In the genomic region with DNA sequence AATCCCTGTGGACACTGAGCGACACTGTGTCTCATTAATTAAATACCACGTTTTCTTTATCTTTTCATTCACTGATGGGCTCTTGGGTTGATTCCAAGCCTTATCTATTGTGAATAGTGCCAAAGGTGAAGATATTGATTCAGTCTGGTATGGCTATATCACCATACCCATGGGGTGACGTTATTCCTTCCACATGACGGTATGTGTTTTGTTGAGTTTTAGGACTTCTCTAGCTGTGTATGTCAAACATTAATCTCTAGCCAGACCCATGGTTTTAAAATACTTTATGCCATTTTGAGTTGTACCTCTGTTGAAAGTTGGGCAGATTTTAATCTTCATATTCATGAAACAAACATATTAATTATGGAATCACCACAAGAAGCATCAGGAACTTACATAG, we compare ENCODE assay signal across 28 mouse cellular contexts. TPM values are rescaled to one million over a fixed set of nuclear protein-coding genes. Genes with fewer than 3 reads are reported as not detected.
DNase-seq lines count a peak whose midpoint lies in the region; ATAC-seq and TF ChIP-seq lines count a peak whose summit lies in the region.
"Had no signal": no experiment of that assay in that cellular context is flagged by ENCODE, and none has a peak within 500 bp of the region (broad histone marks: within the 10 kb centered on the region; RNA-seq: fewer than 3 reads in every experiment).

No protein-coding gene starts in this region.

- WGBS in intestine, postnatal 0 days = 56% methylated on average over 4 of the region's 4 CpGs
- 79% methylated on average over 4 of the region's 4 CpGs for WGBS in intestine, embryonic 16.5 days
- WGBS in liver, postnatal 0 days (ENCODE audit: insufficient replicate concordance) = 57% methylated on average over 4 of the region's 4 CpGs
- WGBS in liver, embryonic 11.5 days = 74% methylated on average over 4 of the region's 4 CpGs
- WGBS in midbrain, embryonic 11.5 days = 91% methylated on average over 4 of the region's 4 CpGs
- 79% methylated on average over 4 of the region's 4 CpGs for WGBS in midbrain, embryonic 16.5 days

- H3K36me3 ChIP-seq in intestine, postnatal 0 days (ENCODE audit: control insufficient read depth, insufficient read depth) = no peaks in the 10 kb centered on the region
- no peaks in the 10 kb centered on the region for H3K36me3 ChIP-seq in intestine, embryonic 16.5 days (ENCODE audit: control insufficient read depth, insufficient read depth, low read length)
- H3K36me3 ChIP-seq in liver, postnatal 0 days (replicated peaks; ENCODE audit: insufficient read depth, low read length) = no peaks in the 10 kb centered on the region
- H3K36me3 ChIP-seq in liver, embryonic 11.5 days (ENCODE audit: control insufficient read depth, insufficient read depth, low read length) = no peaks in the 10 kb centered on the region
- no peaks in the 10 kb centered on the region for H3K36me3 ChIP-seq in midbrain, embryonic 11.5 days (ENCODE audit: control insufficient read depth, insufficient read depth, low read length)
- no peaks in the 10 kb centered on the region for H3K36me3 ChIP-seq in midbrain, embryonic 16.5 days (ENCODE audit: control insufficient read depth, insufficient read depth, low read length)
- H3K36me3 ChIP-seq: G1E had no signal

- no peak overlapping the region for H3K4me3 ChIP-seq in intestine, postnatal 0 days (ENCODE audit: low read depth, low read length)
- no peak overlapping the region for H3K4me3 ChIP-seq in intestine, embryonic 16.5 days (ENCODE audit: low read length)
- no peak overlapping the region for H3K4me3 ChIP-seq in liver, postnatal 0 days (ENCODE audit: low read depth, low read length)
- no peak overlapping the region for H3K4me3 ChIP-seq in liver, embryonic 11.5 days (ENCODE audit: low read depth, low read length)
- no peak overlapping the region for H3K4me3 ChIP-seq in midbrain, embryonic 11.5 days (ENCODE audit: low read depth, low read length)
- H3K4me3 ChIP-seq in midbrain, embryonic 16.5 days (ENCODE audit: low read depth, low read length) = no peak overlapping the region

- 0 out of 2 replicates have a peak, but pooled peaks have one; percentile 41 for ATAC-seq in intestine, postnatal 0 days
- no peak for ATAC-seq in intestine, embryonic 16.5 days
- ATAC-seq in liver, postnatal 0 days = peak; percentile 79; the same call in 1 of the 2 replicates
- no peak for ATAC-seq in liver, embryonic 11.5 days (replicated peaks; ENCODE audit: low FRiP score)
- ATAC-seq in midbrain, embryonic 11.5 days (ENCODE audit: low FRiP score) = no peak
- no peak for ATAC-seq in midbrain, embryonic 16.5 days
- 0 out of 2 replicates have a peak, but pooled peaks have one; percentile 45 for ATAC-seq in megakaryocyte-erythroid progenitor cell, adult 5-6 weeks (replicated peaks; ENCODE audit: low FRiP score, low TSS enrichment, poor library complexity, severe bottlenecking)
- ATAC-seq: activated CD4-positive, CD25-positive, alpha-beta regulatory T cell, adult 4 months; CD4-positive, CD25-positive, alpha-beta regulatory T cell, adult 4 months; Patski had no signal

- no peak for DNase-seq in liver, postnatal 0 days
- no peak for DNase-seq in liver, embryonic 11.5 days (ENCODE audit: low spot score)
- DNase-seq in midbrain, embryonic 11.5 days (ENCODE audit: low spot score, missing footprints) = peak; percentile 56
- no peak for DNase-seq in urinary bladder, postnatal 4 days (ENCODE audit: low spot score in 2 of 2)
- DNase-seq: adrenal gland, adult 2 months; adrenal gland, adult 8-10 months; adrenal gland, postnatal 10 days; adrenal gland, postnatal 14 days; adrenal gland, postnatal 25 days; adrenal gland, postnatal 36 days; B cell, adult 2 months; cerebellum, adult 11 months; cerebellum, adult 11-12 months had no signal

- no peaks in the 10 kb centered on the region for H3K9me3 ChIP-seq in intestine, postnatal 0 days (ENCODE audit: control insufficient read depth)
- H3K9me3 ChIP-seq in intestine, embryonic 16.5 days (ENCODE audit: control insufficient read depth, low read length) = no peaks in the 10 kb centered on the region
- no peaks in the 10 kb centered on the region for H3K9me3 ChIP-seq in liver, postnatal 0 days (ENCODE audit: low read length)
- no peaks in the 10 kb centered on the region for H3K9me3 ChIP-seq in liver, embryonic 11.5 days (ENCODE audit: control insufficient read depth, low read length)
- no peaks in the 10 kb centered on the region for H3K9me3 ChIP-seq in midbrain, embryonic 11.5 days (ENCODE audit: control insufficient read depth, low read length)
- H3K9me3 ChIP-seq in midbrain, embryonic 16.5 days (replicated peaks; ENCODE audit: control insufficient read depth, low read length, poor library complexity, severe bottlenecking) = no peaks in the 10 kb centered on the region

- TF ChIP-seq CTCF in intestine, postnatal 0 days (IDR thresholded peaks at IDR 0.05; ENCODE audit: low read depth) = no peak
- no peak for TF ChIP-seq CTCF in liver, postnatal 0 days (IDR thresholded peaks at IDR 0.05; ENCODE audit: low read depth)

- no peak overlapping the region for H3K9ac ChIP-seq in intestine, postnatal 0 days (ENCODE audit: low read depth, low read length)
- H3K9ac ChIP-seq in intestine, embryonic 16.5 days (ENCODE audit: low read depth, low read length) = no peak overlapping the region
- H3K9ac ChIP-seq in liver, postnatal 0 days (replicated peaks) = no peak overlapping the region
- H3K9ac ChIP-seq in liver, embryonic 11.5 days (ENCODE audit: low read depth, low read length) = no peak overlapping the region
- H3K9ac ChIP-seq in midbrain, embryonic 11.5 days (ENCODE audit: low read length) = no peak overlapping the region
- H3K9ac ChIP-seq in midbrain, embryonic 16.5 days (ENCODE audit: low read depth, low read length) = no peak overlapping the region

- H3K4me1 ChIP-seq in intestine, postnatal 0 days (replicated peaks; ENCODE audit: control insufficient read depth, insufficient read depth, low read length) = 0 out of 2 replicates have a peak, but pooled peaks cover 6% of the 10 kb centered on the region
- H3K4me1 ChIP-seq in intestine, embryonic 16.5 days (ENCODE audit: control insufficient read depth, insufficient read depth, low read length) = 0 out of 2 replicates have a peak, but pooled peaks cover 3% of the 10 kb centered on the region
- H3K4me1 ChIP-seq in liver, postnatal 0 days (ENCODE audit: insufficient read depth) = peaks cover 4% of the 10 kb centered on the region
- H3K4me1 ChIP-seq in liver, embryonic 11.5 days (replicated peaks; ENCODE audit: control insufficient read depth, insufficient read depth, low read length) = no peaks in the 10 kb centered on the region
- no peaks in the 10 kb centered on the region for H3K4me1 ChIP-seq in midbrain, embryonic 11.5 days (ENCODE audit: control insufficient read depth, insufficient read depth, low read length)
- peaks cover 2% of the 10 kb centered on the region; the same call in 1 of the 2 replicates for H3K4me1 ChIP-seq in midbrain, embryonic 16.5 days (ENCODE audit: control insufficient read depth, insufficient read depth, low read length)

- H3K4me2 ChIP-seq in intestine, postnatal 0 days (replicated peaks; ENCODE audit: low read depth) = no peak overlapping the region
- H3K4me2 ChIP-seq in intestine, embryonic 16.5 days (ENCODE audit: low read depth, low read length) = no peak overlapping the region
- H3K4me2 ChIP-seq in liver, postnatal 0 days (ENCODE audit: low read depth, low read length) = no peak overlapping the region
- no peak overlapping the region for H3K4me2 ChIP-seq in liver, embryonic 11.5 days
- no peak overlapping the region for H3K4me2 ChIP-seq in midbrain, embryonic 11.5 days
- no peak overlapping the region for H3K4me2 ChIP-seq in midbrain, embryonic 16.5 days (ENCODE audit: low read length)

- H3K27ac ChIP-seq in intestine, postnatal 0 days (ENCODE audit: low read depth, low read length) = no peak overlapping the region
- no peak overlapping the region for H3K27ac ChIP-seq in intestine, embryonic 16.5 days (ENCODE audit: low read length)
- H3K27ac ChIP-seq in liver, postnatal 0 days (ENCODE audit: low read depth) = no peak overlapping the region
- no peak overlapping the region for H3K27ac ChIP-seq in liver, embryonic 11.5 days (ENCODE audit: low read depth, low read length)
- H3K27ac ChIP-seq in midbrain, embryonic 11.5 days (ENCODE audit: low read depth, low read length) = no peak overlapping the region
- no peak overlapping the region for H3K27ac ChIP-seq in midbrain, embryonic 16.5 days (ENCODE audit: low read length)

- no peaks in the 10 kb centered on the region for H3K27me3 ChIP-seq in intestine, postnatal 0 days (replicated peaks; ENCODE audit: control insufficient read depth, insufficient read depth, low read length)
- no peaks in the 10 kb centered on the region for H3K27me3 ChIP-seq in intestine, embryonic 16.5 days (replicated peaks; ENCODE audit: control insufficient read depth, insufficient read depth, low read length)
- H3K27me3 ChIP-seq in liver, postnatal 0 days (ENCODE audit: insufficient read depth, low read length) = no peaks in the 10 kb centered on the region
- H3K27me3 ChIP-seq in liver, embryonic 11.5 days (replicated peaks; ENCODE audit: control insufficient read depth, insufficient read depth, low read length) = no peaks in the 10 kb centered on the region
- H3K27me3 ChIP-seq in midbrain, embryonic 11.5 days (ENCODE audit: control insufficient read depth, insufficient read depth, low read length) = no peaks in the 10 kb centered on the region
- H3K27me3 ChIP-seq in midbrain, embryonic 16.5 days (ENCODE audit: control insufficient read depth, insufficient read depth, low read depth, low read length) = no peaks in the 10 kb centered on the region
- H3K27me3 ChIP-seq: Patski had no signal

- no peak for TF ChIP-seq EP300 in liver, postnatal 0 days (IDR thresholded peaks at IDR 0.05; ENCODE audit: low read depth)

RNA-seq across cellular contexts. Expression of a gene that starts 12.8 kb away (rescaled TPM):
- 90.6 and 144 TPM in 2 replicates for polyA plus RNA-seq in intestine, postnatal 0 days (2015; fragmentation: Nextera tagmentation; extraction: Ambion mirVana)
- polyA plus RNA-seq in intestine, embryonic 16.5 days (2015; fragmentation: Nextera tagmentation; extraction: Ambion mirVana) = 28.4 and 37.9 TPM in 2 replicates
- not detected in 2 replicates for polyA plus RNA-seq in liver, postnatal 0 days (2015; fragmentation: Nextera tagmentation; extraction: Ambion mirVana)
- 0.16 TPM in 1 of 2 replicates, not detected in the other for polyA plus RNA-seq in liver, embryonic 11.5 days (2014; fragmentation: Nextera tagmentation; extraction: Ambion mirVana)
- not detected in 2 replicates for polyA plus RNA-seq in midbrain, embryonic 11.5 days (2014; fragmentation: Nextera tagmentation; extraction: Ambion mirVana)
- polyA plus RNA-seq in midbrain, embryonic 16.5 days (2015; fragmentation: Nextera tagmentation; extraction: Ambion mirVana) = not detected in 2 replicates
- total RNA-seq in megakaryocyte-erythroid progenitor cell, adult 5-6 weeks (2014; fragmentation: Nextera tagmentation) = 0.90 TPM in 1 of 2 replicates, not detected in the other
- total RNA-seq in megakaryocyte-erythroid progenitor cell, adult 5-6 weeks (2017) = not detected in 2 replicates
- total RNA-seq: adrenal gland, adult 18-20 months; adrenal gland, adult 2 months; adrenal gland, adult 8-10 months; adrenal gland, postnatal 10 days; adrenal gland, postnatal 14 days; adrenal gland, postnatal 25 days; adrenal gland, postnatal 36 days; adrenal gland, postnatal 4 days; CH12.LX; ES-E14; G1E; MEL had no signal
- polyA plus RNA-seq: activated CD4-positive, CD25-positive, alpha-beta regulatory T cell, adult 4 months; adrenal gland, adult 2 months; brain, embryonic 14.5 days; C2C12; CD4-positive, CD25-positive, alpha-beta regulatory T cell, adult 4 months; G1E; Patski had no signal

RNA-seq across cellular contexts. Expression of a gene that starts 48.7 kb away (rescaled TPM):
- polyA plus RNA-seq in intestine, postnatal 0 days (2015; fragmentation: Nextera tagmentation; extraction: Ambion mirVana) = not detected in 2 replicates
- polyA plus RNA-seq in intestine, embryonic 16.5 days (2015; fragmentation: Nextera tagmentation; extraction: Ambion mirVana) = not detected in 2 replicates
- not detected in 2 replicates for polyA plus RNA-seq in liver, postnatal 0 days (2015; fragmentation: Nextera tagmentation; extraction: Ambion mirVana)
- not detected in 2 replicates for polyA plus RNA-seq in liver, embryonic 11.5 days (2014; fragmentation: Nextera tagmentation; extraction: Ambion mirVana)
- polyA plus RNA-seq in midbrain, embryonic 11.5 days (2014; fragmentation: Nextera tagmentation; extraction: Ambion mirVana) = not detected in 2 replicates
- polyA plus RNA-seq in midbrain, embryonic 16.5 days (2015; fragmentation: Nextera tagmentation; extraction: Ambion mirVana) = not detected in 2 replicates
- total RNA-seq in megakaryocyte-erythroid progenitor cell, adult 5-6 weeks (2014; fragmentation: Nextera tagmentation) = not detected in 2 replicates
- 0.09 and 0.50 TPM in 2 replicates for total RNA-seq in megakaryocyte-erythroid progenitor cell, adult 5-6 weeks (2017)
- total RNA-seq: adrenal gland, adult 18-20 months; adrenal gland, adult 2 months; adrenal gland, adult 8-10 months; adrenal gland, postnatal 10 days; adrenal gland, postnatal 14 days; adrenal gland, postnatal 25 days; adrenal gland, postnatal 36 days; adrenal gland, postnatal 4 days; CH12.LX; MEL had no signal
- polyA plus RNA-seq: activated CD4-positive, CD25-positive, alpha-beta regulatory T cell, adult 4 months; adrenal gland, adult 2 months; brain, embryonic 14.5 days; C2C12; CD4-positive, CD25-positive, alpha-beta regulatory T cell, adult 4 months; G1E had no signal

Comparison
In these comparisons a context has a peak if more than half of its experiments do, and no peak if none do; other contexts are left out.
1. ATAC-seq: peak in intestine, postnatal 0 days (single experiment), liver, postnatal 0 days (single experiment) and megakaryocyte-erythroid progenitor cell, adult 5-6 weeks (single experiment); none in intestine, embryonic 16.5 days (single experiment), liver, embryonic 11.5 days (single experiment), midbrain, embryonic 11.5 days (single experiment) and midbrain, embryonic 16.5 days (single experiment).
2. RNA of a gene that starts 12.8 kb away (polyA plus RNA-seq): 90.6 to 144 TPM in intestine, postnatal 0 days and 28.4 to 37.9 TPM in intestine, embryonic 16.5 days; 0.16 TPM in liver, embryonic 11.5 days, not detected in liver, postnatal 0 days, not detected in midbrain, embryonic 11.5 days and not detected in midbrain, embryonic 16.5 days; every median in the first group is over 10 times any median in the second.